Mouse (Mus musculus) myocyte (in vitro differentiated cells): ENCODE measurements around the gene Zfp667. TPM values are rescaled to one million over a fixed set of nuclear protein-coding genes. Genes with fewer than 3 reads are reported as not detected.
"Not testable (repeated sequence)": the region's sequence is repeated elsewhere in the genome, so short reads cannot be mapped to it uniquely, and the experiment has no call there.

Experiments
- H3K27me3 ChIP-seq: one replicate; pipeline ENCODE4 v1.6.1; 2011; ENCODE audit not compliant: control insufficient read depth, insufficient read depth, insufficient read length
- H3K36me3 ChIP-seq: one replicate; pipeline ENCODE4 v1.6.1; 2011; ENCODE audit not compliant: control insufficient read depth, insufficient read depth
- H3K4me2 ChIP-seq: one replicate; pipeline ENCODE4 v1.6.1; 2011; ENCODE audit warnings: low read depth, control low read depth
- H3K4me3 ChIP-seq: one replicate; pipeline ENCODE4 v1.5.1; 2011; ENCODE audit warnings: mild to moderate bottlenecking, control low read depth, moderate library complexity
- H3K79me2 ChIP-seq: one replicate; pipeline ENCODE4 v1.6.1; 2011; ENCODE audit not compliant: control insufficient read depth, insufficient read depth
- H3ac ChIP-seq: one replicate; pipeline ENCODE4 v1.6.1; 2011; ENCODE audit not compliant: control insufficient read depth, insufficient read length
- CEBPB ChIP-seq: IDR thresholded peaks from 2 replicates; pipeline ENCODE4 v1.6.1; 2011; ENCODE audit warnings: mild to moderate bottlenecking, moderate library complexity; ENCODE audit not compliant: poor library complexity, insufficient read depth, severe bottlenecking
- E2F4 ChIP-seq: IDR thresholded peaks from one replicate; pipeline ENCODE4 v1.6.1; 2011; ENCODE audit warnings: mild to moderate bottlenecking, control low read depth, moderate library complexity; ENCODE audit not compliant: insufficient read depth
- MAX ChIP-seq: IDR thresholded peaks from one replicate; pipeline ENCODE4 v1.6.1; 2011; ENCODE audit warnings: low read depth, mild to moderate bottlenecking, control low read depth
- MYOD1 ChIP-seq, 3 experiments: IDR thresholded peaks; one replicate each; pipeline ENCODE4 v1.6.1; 2011; ENCODE audit warnings: control low read depth in 2 of 3, low read depth in 2 of 3, mild to moderate bottlenecking in 2 of 3, moderate library complexity in 1 of 3; ENCODE audit not compliant: insufficient read length in 2 of 3, control insufficient read depth in 1 of 3
- MYOG ChIP-seq, 3 experiments: IDR thresholded peaks; one replicate each; pipeline ENCODE4 v1.6.1; 2011; ENCODE audit warnings: control low read depth in 2 of 3, low read depth in 2 of 3, mild to moderate bottlenecking in 2 of 3; ENCODE audit not compliant: insufficient read length in 2 of 3, control insufficient read depth in 1 of 3, insufficient read depth in 1 of 3
- POLR2A ChIP-seq: IDR thresholded peaks from one replicate; pipeline ENCODE4 v1.6.1; 2011; ENCODE audit warnings: low read depth, mild to moderate bottlenecking, control low read depth, moderate library complexity; ENCODE audit not compliant: insufficient read length
- POLR2AphosphoS2 ChIP-seq: IDR thresholded peaks from one replicate; pipeline ENCODE4 v1.6.1; 2011; ENCODE audit warnings: low read depth, control low read depth; ENCODE audit not compliant: insufficient read length
- REST ChIP-seq: IDR thresholded peaks from one replicate; pipeline ENCODE4 v1.6.1; 2011; ENCODE audit warnings: mild to moderate bottlenecking, control low read depth, moderate library complexity; ENCODE audit not compliant: insufficient read depth, insufficient read length
- SRF ChIP-seq: IDR thresholded peaks from one replicate; pipeline ENCODE4 v1.6.1; 2011; ENCODE audit warnings: low read depth; ENCODE audit not compliant: control insufficient read depth, insufficient read length
- TCF12 ChIP-seq: IDR thresholded peaks from one replicate; pipeline ENCODE4 v1.6.1; 2011; ENCODE audit warnings: mild to moderate bottlenecking, control low read depth; ENCODE audit not compliant: poor library complexity, insufficient read depth, severe bottlenecking
- TCF3 ChIP-seq: IDR thresholded peaks from one replicate; pipeline ENCODE4 v1.6.1; 2011; ENCODE audit warnings: low read depth, control low read depth; ENCODE audit not compliant: insufficient read length
- USF1 ChIP-seq: IDR thresholded peaks from one replicate; pipeline ENCODE4 v1.6.1; 2011; ENCODE audit warnings: low read depth, mild to moderate bottlenecking, control low read depth, moderate library complexity
- polyA plus RNA-seq: library from polyadenylated mRNA; unstranded; fragments of >200 nt; fragmentation: generic; extraction: Trizol; gene quantifications from one replicate; pipeline ENCODE4 v1.2.1, GENCODE M21; 2012; ENCODE audit warnings: missing spikeins

The Zfp667 gene
- polyA plus RNA-seq, 1 experiment, result 2.8 TPM

DNA sequence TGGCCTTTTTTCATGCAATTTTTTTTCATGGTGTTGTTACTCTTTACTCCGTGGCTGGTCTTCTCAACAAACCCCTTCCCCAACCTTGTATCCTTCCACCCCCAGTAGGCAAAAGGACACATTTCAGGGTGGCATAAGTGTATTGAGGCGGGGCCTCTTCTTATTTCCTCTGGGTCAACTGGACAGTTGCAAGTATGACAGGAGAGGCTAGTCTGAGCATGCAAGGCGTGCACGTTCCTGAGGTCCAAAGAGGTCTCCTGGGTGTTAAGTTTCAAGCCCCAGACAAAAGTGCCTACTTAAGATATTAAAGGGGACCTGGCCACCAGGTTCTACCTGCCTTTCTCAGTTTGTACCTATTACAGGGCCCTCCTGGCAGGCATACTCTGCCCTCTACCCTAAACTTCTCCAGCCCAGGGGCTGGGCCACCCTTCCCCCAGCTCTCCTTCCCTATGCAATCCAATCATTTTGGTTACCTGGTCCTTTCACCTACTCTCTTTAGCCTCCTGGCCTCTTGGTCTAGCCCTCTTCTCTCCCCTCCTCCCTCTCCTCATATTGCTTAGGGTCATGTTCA, 1.9 kb upstream of the Zfp667 start:
- Histone ChIP-seq H3K27me3 (no peaks in the 10 kb centered on the region), H3K79me2 (no peaks in the 10 kb centered on the region), H3K36me3 (no peaks in the 10 kb centered on the region), H3ac (no peak overlapping the region), H3K4me3 (peak overlapping the region; percentile 46), H3K4me2 (peak overlapping the region; percentile 73)
- TF ChIP-seq MYOD1 (IDR thresholded peaks at IDR 0.05; ENCODE audit: control insufficient read depth in 1 of 3, insufficient read length in 2 of 3, low read depth in 2 of 3) (no peak), TCF3 (no peak), REST (no peak), TCF12 (no peak), MYOG (IDR thresholded peaks at IDR 0.05; ENCODE audit: control insufficient read depth in 1 of 3, insufficient read depth in 1 of 3, insufficient read length in 2 of 3, low read depth in 2 of 3) (no peak), POLR2A (no peak), CEBPB (no peak), POLR2AphosphoS2 (no peak), MAX (no peak), USF1 (no peak), E2F4 (no peak), SRF (no peak)

DNA sequence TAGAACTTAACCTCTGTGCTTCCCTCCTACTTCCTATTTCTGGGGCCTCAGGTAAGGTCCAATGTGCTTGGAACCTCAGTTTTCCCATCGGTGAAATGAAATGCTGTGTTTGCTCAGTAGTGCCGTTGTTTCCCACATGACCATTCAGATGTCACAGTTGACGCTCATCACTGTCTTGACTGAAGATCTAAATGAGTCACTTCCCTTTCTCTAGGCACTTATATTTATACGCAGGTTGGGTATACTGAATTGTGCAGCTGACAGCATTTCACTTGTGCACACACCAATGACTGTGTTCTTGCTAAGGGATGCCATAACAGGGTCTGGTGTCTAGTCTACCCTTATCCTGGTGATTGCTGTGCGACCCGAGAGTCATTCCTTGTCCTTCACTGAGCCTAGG, 1.0 kb upstream of the Zfp667 start:
- Histone ChIP-seq H3K4me2 (peak overlapping the region; percentile 69), H3K27me3 (no peaks in the 10 kb centered on the region), H3K36me3 (no peaks in the 10 kb centered on the region), H3K79me2 (no peaks in the 10 kb centered on the region), H3K4me3 (peak overlapping the region; percentile 54), H3ac (no peak overlapping the region)
- TF ChIP-seq POLR2A (no peak), POLR2AphosphoS2 (no peak), SRF (no peak), MYOG (IDR thresholded peaks at IDR 0.05; ENCODE audit: control insufficient read depth in 1 of 3, insufficient read depth in 1 of 3, insufficient read length in 2 of 3, low read depth in 2 of 3) (no peak), REST (no peak), MAX (no peak), TCF12 (no peak), CEBPB (no peak)

DNA sequence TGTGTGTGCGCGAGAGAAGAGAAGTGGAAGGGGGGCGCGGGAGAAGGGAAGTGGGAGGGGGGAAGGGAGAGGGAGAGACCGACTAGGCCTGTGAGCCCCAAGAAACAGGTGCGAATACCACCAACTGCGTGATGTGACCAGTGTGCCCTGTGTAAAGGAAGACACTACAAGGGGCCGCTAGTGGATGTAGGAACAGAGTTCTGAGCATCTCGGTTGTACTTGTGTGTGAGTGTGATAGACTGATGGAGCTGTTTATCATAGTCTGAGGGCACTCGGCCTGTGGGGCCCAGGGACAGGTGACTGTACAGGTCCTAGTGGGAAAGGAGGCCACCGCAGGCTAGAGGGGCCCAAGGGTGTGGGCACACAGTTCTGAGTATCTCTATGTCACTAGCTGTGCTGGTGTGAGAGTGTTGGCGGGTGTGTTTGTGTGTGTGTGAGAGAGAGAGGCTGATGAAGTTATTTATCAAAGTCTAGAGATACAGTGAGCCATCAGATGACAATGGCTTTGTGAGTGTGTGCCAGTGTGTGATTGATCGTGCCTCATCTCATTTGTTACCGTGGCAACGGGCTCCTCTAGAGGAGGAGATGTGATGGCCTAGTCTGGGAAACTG, 647 bp downstream of the Zfp667 start:
- H3K4me3 ChIP-seq, result peak overlapping the region; percentile 54
- H3K79me2 ChIP-seq, result no peaks in the 10 kb centered on the region
- peak in 2 of 3 experiments; percentile 54 to 62 for TF ChIP-seq MYOD1 (IDR thresholded peaks at IDR 0.05; ENCODE audit: control insufficient read depth in 1 of 3, insufficient read length in 2 of 3, low read depth in 2 of 3)
- no peak for TF ChIP-seq REST
- no peak for TF ChIP-seq POLR2A
- peak in 1 of 3 experiments; percentile 6 for TF ChIP-seq MYOG (IDR thresholded peaks at IDR 0.05; ENCODE audit: control insufficient read depth in 1 of 3, insufficient read depth in 1 of 3, insufficient read length in 2 of 3, low read depth in 2 of 3)
- peak overlapping the region; percentile 52 for H3ac ChIP-seq
- no peaks in the 10 kb centered on the region for H3K36me3 ChIP-seq
- peak overlapping the region; percentile 69 for H3K4me2 ChIP-seq
- H3K27me3 ChIP-seq, result no peaks in the 10 kb centered on the region

DNA sequence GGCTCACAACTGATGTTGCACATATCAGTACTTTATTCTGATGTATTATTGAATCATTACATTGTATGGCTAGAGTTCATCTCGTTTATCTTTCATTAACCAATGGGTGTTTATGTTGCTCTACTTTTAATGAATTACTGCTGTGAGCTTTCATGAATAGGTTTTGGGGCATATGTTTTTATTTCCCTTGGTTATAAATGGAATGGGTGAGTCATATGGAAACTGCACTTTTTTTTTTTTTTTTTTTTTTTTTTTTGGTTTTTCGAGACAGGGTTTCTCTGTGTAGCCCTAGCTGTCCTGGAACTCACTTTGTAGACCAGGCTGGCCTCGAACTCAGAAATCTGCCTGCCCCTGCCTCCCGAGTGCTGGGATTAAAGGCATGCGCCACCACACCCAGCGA, 4.7 kb downstream of the Zfp667 start:
- not testable (repeated sequence) for H3K27me3 ChIP-seq, H3K79me2 ChIP-seq, H3K4me3 ChIP-seq, H3K4me2 ChIP-seq, H3K36me3 ChIP-seq, H3ac ChIP-seq

DNA sequence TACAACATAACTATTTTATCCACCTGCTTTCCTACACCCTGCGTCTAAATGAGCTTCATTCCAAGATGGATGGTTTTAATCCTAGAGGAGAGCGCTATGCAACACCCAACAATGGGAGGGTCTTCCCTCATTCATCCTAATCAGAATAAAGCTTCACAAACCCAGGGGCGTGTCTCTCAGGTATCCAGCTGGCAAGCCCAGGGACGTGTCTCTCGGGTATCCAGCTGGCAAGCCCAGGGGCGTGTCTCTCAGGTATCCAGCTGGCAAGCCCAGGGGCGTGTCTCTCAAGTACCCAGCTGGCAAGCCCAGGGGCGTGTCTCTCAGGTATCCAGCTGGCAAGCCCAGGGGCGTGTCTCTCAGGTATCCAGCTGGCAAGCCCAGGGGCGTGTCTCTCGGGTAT, 14.4 kb downstream of the Zfp667 start:
- H3ac ChIP-seq, H3K79me2 ChIP-seq, H3K4me2 ChIP-seq, H3K27me3 ChIP-seq, H3K4me3 ChIP-seq: not testable (repeated sequence)
- peaks cover 12% of the 10 kb centered on the region for H3K36me3 ChIP-seq
